Comparison of ENCODE assay signal across 8 mouse cellular contexts in the genomic region with DNA sequence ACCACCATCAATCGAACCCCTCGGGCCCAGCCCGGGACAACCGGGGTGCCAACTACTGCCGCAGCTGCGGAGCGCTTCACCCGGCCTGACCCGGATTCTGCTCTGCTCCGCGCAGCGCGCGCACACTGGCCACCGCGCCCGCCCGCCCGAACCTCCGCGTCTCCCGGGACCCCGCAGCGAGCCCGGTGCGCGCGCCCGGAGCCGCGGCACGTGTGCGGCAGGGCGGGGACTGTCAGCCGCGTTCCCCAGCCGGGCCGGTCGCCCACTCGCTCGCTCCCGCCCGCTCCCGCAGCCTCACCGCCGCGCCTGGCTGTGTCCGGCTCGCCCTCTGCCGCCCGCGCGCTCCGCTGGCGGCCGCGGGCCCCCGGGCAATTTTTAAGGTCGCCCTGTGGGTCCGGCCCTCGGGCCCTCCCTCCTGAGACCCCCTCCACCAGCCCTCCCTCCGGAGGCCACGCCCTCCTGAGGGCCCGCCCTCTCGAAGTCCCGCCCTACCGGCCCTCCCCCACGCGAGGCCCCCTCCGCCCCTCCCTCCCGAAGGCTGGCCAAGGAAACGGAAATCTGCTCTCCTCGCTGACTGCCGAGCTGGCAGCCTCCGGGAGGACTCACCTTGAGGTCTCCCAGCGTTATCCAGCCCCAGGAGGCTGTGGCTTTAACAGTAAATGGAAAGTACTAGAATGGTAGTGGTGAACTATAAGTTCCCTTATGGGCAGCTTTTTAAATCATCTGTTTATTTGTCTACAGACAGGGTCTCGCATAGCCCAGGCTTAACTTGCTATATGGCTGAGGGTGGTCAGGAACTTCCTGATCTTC. TPM values are rescaled to one million over a fixed set of nuclear protein-coding genes. Genes with fewer than 3 reads are reported as not detected.
DNase-seq lines count a peak whose midpoint lies in the region; ATAC-seq lines count a peak whose summit lies in the region.

Slc25a15 (minus strand) TSS at position 456 of the 810 bp plus-strand sequence.

- ATAC-seq in embryonic facial prominence, embryonic 14.5 days (ENCODE audit: low read depth), result peak; percentile 92
- peak; percentile 81 for ATAC-seq in monocyte, adult 5-6 weeks (replicated peaks; ENCODE audit: insufficient number of reproducible peaks, low FRiP score, low TSS enrichment, poor library complexity, severe bottlenecking)

- no peaks in the 10 kb centered on the region for H3K9me3 ChIP-seq in embryonic facial prominence, embryonic 14.5 days (ENCODE audit: control insufficient read depth, low read length)

- peaks cover 5% of the 10 kb centered on the region; the same call in 1 of the 2 replicates for H3K4me1 ChIP-seq in embryonic facial prominence, embryonic 14.5 days (ENCODE audit: control insufficient read depth, insufficient read depth, low read length)

- peak within 1 kb of the TSS; percentile 85 for H3K9ac ChIP-seq in embryonic facial prominence, embryonic 14.5 days (ENCODE audit: low read depth, low read length)

- 1% methylated on average over 28 of the region's 77 CpGs for WGBS in embryonic facial prominence, embryonic 14.5 days

- H3K27ac ChIP-seq in embryonic facial prominence, embryonic 14.5 days (replicated peaks; ENCODE audit: low read depth, low read length), result peak within 1 kb of the TSS; percentile 81

- no peaks in the 10 kb centered on the region for H3K27me3 ChIP-seq in embryonic facial prominence, embryonic 14.5 days (replicated peaks; ENCODE audit: control insufficient read depth, insufficient read depth, low read length)

- DNase-seq in 416B (ENCODE audit: low read depth) (peak; percentile 91), liver (peak; percentile 92)
- DNase-seq in adrenal gland, postnatal 4 days (ENCODE audit: low spot score in 2 of 2), result peak; percentile 85 to 89
- DNase-seq in embryonic facial prominence, embryonic 14.5 days (ENCODE audit: low spot score), result peak; percentile 94
- peak; percentile 86 for DNase-seq in heart, adult 8-10 months (ENCODE audit: low spot score)
- DNase-seq in kidney, adult 9 months, result peak; percentile 90
- DNase-seq in spleen, postnatal 4 days (ENCODE audit: low spot score in 2 of 2), result peak; percentile 83 to 90

- peaks cover 4% of the 10 kb centered on the region; the same call in 1 of the 2 replicates for H3K36me3 ChIP-seq in embryonic facial prominence, embryonic 14.5 days (ENCODE audit: control insufficient read depth, insufficient read depth, low read length)

- H3K4me3 ChIP-seq in embryonic facial prominence, embryonic 14.5 days (ENCODE audit: low read depth, low read length), result peak within 1 kb of the TSS; percentile 57

- H3K4me2 ChIP-seq in embryonic facial prominence, embryonic 14.5 days (ENCODE audit: low read depth, low read length), result peak within 1 kb of the TSS; percentile 73

RNA-seq across cellular contexts. Expression of gene Slc25a15, which starts in this region (rescaled TPM):
- 10 to 100 TPM; 18.7 to 24.5 TPM for total RNA-seq in adrenal gland, postnatal 4 days (2021)
- 17.1 and 17.4 TPM in 2 replicates for polyA plus RNA-seq in embryonic facial prominence, embryonic 14.5 days (2014; fragmentation: Nextera tagmentation; extraction: Ambion mirVana)
- total RNA-seq in heart, adult 8-10 months (2022), result 10 to 100 TPM; 11.7 to 13.1 (median 12.4) TPM
- 2.8 to 5.7 TPM (median 3.0 TPM) in 3 replicates for total RNA-seq in monocyte, adult 5-6 weeks (2017)

Comparison
In these comparisons a context has a peak if more than half of its experiments do, and no peak if none do; other contexts are left out.
1. Peak in every context shown above with its lines: DNase-seq, ATAC-seq, H3K4me3 ChIP-seq and H3K27ac ChIP-seq.